Mouse (Mus musculus): ENCODE results near the gene Sun3.

GRCm38 (mm10) chr11:9050241-9050640 is 1.4 kb upstream of the Sun3 start:
- TF ChIP-seq POLR2A (IDR thresholded peaks at IDR 0.05; ENCODE audit: borderline replicate concordance, control insufficient read depth, low read depth, low read length) (no peak), CTCF (IDR thresholded peaks at IDR 0.05; ENCODE audit: control insufficient read depth, insufficient read depth, low read length) (no peak)
